Mouse (Mus musculus): ENCODE measurements around the gene Kif23. TPM values are rescaled to one million over a fixed set of nuclear protein-coding genes. Genes with fewer than 3 reads are reported as not detected.

The Kif23 gene
- polyA plus RNA-seq, 1 experiment from 2014 or later, result 107 TPM

Other genes starting within 250 kb of the Kif23 start
- gene Rplp1, start 32.2 kb downstream of the Kif23 start, polyA plus RNA-seq (2015; fragmentation: Nextera tagmentation; extraction: Ambion mirVana), result 2,029 and 2,097 TPM in 2 replicates
- gene Paqr5, start 80.1 kb upstream of the Kif23 start, polyA plus RNA-seq (2015; fragmentation: Nextera tagmentation; extraction: Ambion mirVana), result 3.0 and 3.1 TPM in 2 replicates
- gene Glce, start 175.9 kb upstream of the Kif23 start, polyA plus RNA-seq (2015; fragmentation: Nextera tagmentation; extraction: Ambion mirVana), result 7.2 and 8.3 TPM in 2 replicates